Mouse (Mus musculus): Measurements from ENCODE around the gene Abca8a. TPM values are rescaled to one million over a fixed set of nuclear protein-coding genes. Genes with fewer than 3 reads are reported as not detected.

The Abca8a gene
- not detected in 2 replicates for polyA plus RNA-seq (2014; fragmentation: Nextera tagmentation; extraction: Ambion mirVana)

- Histone ChIP-seq H3K4me3 (ENCODE audit: low read depth, low read length) (no peak within 1 kb of the TSS), H3K9me3 (ENCODE audit: control insufficient read depth, low read length) (no peaks in the 10 kb centered on the region), H3K27ac (ENCODE audit: low read depth, low read length) (no peak within 1 kb of the TSS), H3K36me3 (ENCODE audit: control insufficient read depth, insufficient read depth, low read length) (no peaks in the 10 kb centered on the region), H3K4me2 (no peak within 1 kb of the TSS), H3K27me3 (ENCODE audit: control insufficient read depth, insufficient read depth, low read length) (no peaks in the 10 kb centered on the region), H3K9ac (ENCODE audit: low read length) (no peak within 1 kb of the TSS), H3K4me1 (ENCODE audit: control insufficient read depth, insufficient read depth, low read length) (no peaks in the 10 kb centered on the region)
- no peak for DNase-seq (ENCODE audit: low spot score, missing footprints)
- no peak for ATAC-seq (ENCODE audit: low FRiP score)
- WGBS, result 80% methylated on average over 5 of the region's 5 CpGs
Measured at GRCm38 (mm10) chr11:110095858-110096257, at the start of gene Abca8a. Abca8a (minus strand) TSS chr11:110095978.

GRCm38 (mm10) chr11:110145421-110145820, 49.6 kb upstream of the Abca8a start:
- 93% methylated on average over 11 of the region's 11 CpGs for WGBS
- no peak overlapping the region for H3K9ac ChIP-seq (ENCODE audit: low read length)
- ATAC-seq (ENCODE audit: low FRiP score), result no peak
- H3K27ac ChIP-seq (ENCODE audit: low read depth, low read length), result no peak overlapping the region
- DNase-seq (ENCODE audit: low spot score, missing footprints), result no peak
- H3K4me3 ChIP-seq (ENCODE audit: low read depth, low read length), result no peak overlapping the region
- no peaks in the 10 kb centered on the region for H3K9me3 ChIP-seq (ENCODE audit: control insufficient read depth, low read length)
- H3K36me3 ChIP-seq (ENCODE audit: control insufficient read depth, insufficient read depth, low read length), result no peaks in the 10 kb centered on the region
- H3K27me3 ChIP-seq (ENCODE audit: control insufficient read depth, insufficient read depth, low read length), result no peaks in the 10 kb centered on the region
- H3K4me2 ChIP-seq, result no peak overlapping the region
- no peaks in the 10 kb centered on the region for H3K4me1 ChIP-seq (ENCODE audit: control insufficient read depth, insufficient read depth, low read length)

DNA sequence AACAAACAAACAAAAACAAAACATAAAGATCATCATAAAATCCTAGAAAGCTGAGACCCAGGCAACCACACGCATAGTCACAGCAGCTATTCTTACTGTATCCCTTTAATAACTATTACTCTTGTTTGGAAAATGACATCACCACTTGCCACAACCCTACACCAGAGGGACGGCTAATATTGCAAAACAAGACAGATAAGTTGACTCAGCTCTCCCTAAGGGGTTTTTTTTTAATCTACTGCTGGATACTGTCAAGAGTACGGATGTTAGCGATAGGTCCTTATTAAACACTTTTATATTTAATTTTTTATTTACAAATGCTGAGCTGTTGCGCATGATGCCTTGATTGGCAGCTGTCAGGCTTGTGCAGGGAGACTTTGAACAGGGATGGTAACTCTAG, 35.0 kb upstream of the Abca8a start:
- no peaks in the 10 kb centered on the region for H3K27me3 ChIP-seq (ENCODE audit: control insufficient read depth, insufficient read depth, low read length)
- no peak overlapping the region for H3K4me2 ChIP-seq
- WGBS, result 95% methylated on average over 5 of the region's 5 CpGs

DNA sequence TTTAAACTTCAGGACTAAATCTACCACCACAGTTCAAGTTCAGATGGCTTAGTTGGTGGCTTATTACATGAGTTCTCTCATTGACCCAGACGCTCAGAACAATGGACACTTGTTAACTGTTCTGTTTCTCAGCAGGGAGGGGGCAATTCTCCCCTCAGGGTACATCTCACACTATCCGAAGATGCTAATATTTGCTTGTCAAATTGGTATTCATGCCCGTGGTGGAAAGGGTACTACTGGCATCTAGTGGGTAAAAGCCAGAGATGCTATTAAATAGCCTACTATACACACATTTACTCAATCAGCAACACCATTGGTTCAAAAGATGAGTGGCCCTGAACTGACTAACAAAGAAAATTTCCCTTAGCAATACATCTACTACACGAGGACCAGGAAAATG, 15.4 kb upstream of the Abca8a start:
- Histone ChIP-seq H3K4me1 (ENCODE audit: control insufficient read depth, insufficient read depth, low read length) (no peaks in the 10 kb centered on the region), H3K4me3 (ENCODE audit: low read depth, low read length) (no peak overlapping the region), H3K36me3 (ENCODE audit: control insufficient read depth, insufficient read depth, low read length) (no peaks in the 10 kb centered on the region), H3K9ac (ENCODE audit: low read length) (no peak overlapping the region), H3K27me3 (ENCODE audit: control insufficient read depth, insufficient read depth, low read length) (no peaks in the 10 kb centered on the region), H3K27ac (ENCODE audit: low read depth, low read length) (no peak overlapping the region), H3K4me2 (no peak overlapping the region), H3K9me3 (ENCODE audit: control insufficient read depth, low read length) (no peaks in the 10 kb centered on the region)
- no peak for ATAC-seq (ENCODE audit: low FRiP score)
- no peak for DNase-seq (ENCODE audit: low spot score, missing footprints)
- 76% methylated on average over 4 of the region's 4 CpGs for WGBS

More for the DNA sequence above, 35.0 kb upstream of the Abca8a start:
- ATAC-seq (ENCODE audit: low FRiP score) (no peak), DNase-seq (ENCODE audit: low spot score, missing footprints) (no peak)
- Histone ChIP-seq H3K9me3 (ENCODE audit: control insufficient read depth, low read length) (no peaks in the 10 kb centered on the region), H3K4me3 (ENCODE audit: low read depth, low read length) (no peak overlapping the region), H3K4me1 (ENCODE audit: control insufficient read depth, insufficient read depth, low read length) (no peaks in the 10 kb centered on the region), H3K9ac (ENCODE audit: low read length) (no peak overlapping the region), H3K36me3 (ENCODE audit: control insufficient read depth, insufficient read depth, low read length) (no peaks in the 10 kb centered on the region), H3K27ac (ENCODE audit: low read depth, low read length) (no peak overlapping the region)

- Histone ChIP-seq H3K4me1 (ENCODE audit: control insufficient read depth, insufficient read depth, low read length) (no peaks in the 10 kb centered on the region), H3K4me2 (no peak overlapping the region), H3K9me3 (ENCODE audit: control insufficient read depth, low read length) (no peaks in the 10 kb centered on the region), H3K4me3 (ENCODE audit: low read depth, low read length) (no peak overlapping the region), H3K9ac (ENCODE audit: low read length) (no peak overlapping the region), H3K36me3 (ENCODE audit: control insufficient read depth, insufficient read depth, low read length) (no peaks in the 10 kb centered on the region), H3K27ac (ENCODE audit: low read depth, low read length) (no peak overlapping the region), H3K27me3 (ENCODE audit: control insufficient read depth, insufficient read depth, low read length) (no peaks in the 10 kb centered on the region)
- WGBS, result 88% methylated on average over 7 of the region's 7 CpGs
- no peak for DNase-seq (ENCODE audit: low spot score, missing footprints)
- ATAC-seq (ENCODE audit: low FRiP score), result no peak
Measured at GRCm38 (mm10) chr11:110101437-110101836, 5.7 kb upstream of the Abca8a start.

DNA sequence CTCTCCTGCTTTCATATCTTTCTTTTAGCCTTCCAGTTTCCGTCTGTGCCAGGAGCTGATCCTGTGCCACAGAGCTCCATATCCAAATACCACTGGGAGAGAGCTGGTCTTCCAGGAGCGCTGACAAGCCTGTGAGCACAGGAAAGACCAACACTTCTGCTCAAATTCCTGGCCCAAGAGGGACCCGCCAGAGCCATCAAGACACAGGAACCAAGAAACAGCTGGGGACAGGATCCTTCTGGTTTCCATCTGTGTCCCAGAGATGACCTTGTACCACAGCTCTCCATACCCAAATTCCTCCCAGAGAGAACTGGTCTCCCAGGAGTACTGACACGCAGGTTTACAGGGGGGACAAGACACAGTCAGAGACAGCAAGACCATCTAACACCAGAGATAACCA, 3.1 kb upstream of the Abca8a start:
- H3K4me3 ChIP-seq (ENCODE audit: low read depth, low read length), result no peak overlapping the region
- no peaks in the 10 kb centered on the region for H3K4me1 ChIP-seq (ENCODE audit: control insufficient read depth, insufficient read depth, low read length)
- ATAC-seq (ENCODE audit: low FRiP score) (no peak), DNase-seq (ENCODE audit: low spot score, missing footprints) (no peak)
- H3K9me3 ChIP-seq (ENCODE audit: control insufficient read depth, low read length), result no peaks in the 10 kb centered on the region
- no peak overlapping the region for H3K4me2 ChIP-seq
- H3K9ac ChIP-seq (ENCODE audit: low read length), result no peak overlapping the region
- 79% methylated on average over 4 of the region's 4 CpGs for WGBS
- no peaks in the 10 kb centered on the region for H3K36me3 ChIP-seq (ENCODE audit: control insufficient read depth, insufficient read depth, low read length)
- no peak overlapping the region for H3K27ac ChIP-seq (ENCODE audit: low read depth, low read length)
- H3K27me3 ChIP-seq (ENCODE audit: control insufficient read depth, insufficient read depth, low read length), result no peaks in the 10 kb centered on the region

GRCm38 (mm10) chr11:110097465-110097864, 1.7 kb upstream of the Abca8a start:
- Histone ChIP-seq H3K27ac (ENCODE audit: low read depth, low read length) (no peak overlapping the region), H3K36me3 (ENCODE audit: control insufficient read depth, insufficient read depth, low read length) (no peaks in the 10 kb centered on the region), H3K4me3 (ENCODE audit: low read depth, low read length) (no peak overlapping the region), H3K4me2 (no peak overlapping the region), H3K27me3 (ENCODE audit: control insufficient read depth, insufficient read depth, low read length) (no peaks in the 10 kb centered on the region), H3K4me1 (ENCODE audit: control insufficient read depth, insufficient read depth, low read length) (no peaks in the 10 kb centered on the region), H3K9ac (ENCODE audit: low read length) (no peak overlapping the region), H3K9me3 (ENCODE audit: control insufficient read depth, low read length) (no peaks in the 10 kb centered on the region)
- 80% methylated on average over 6 of the region's 6 CpGs for WGBS
- DNase-seq (ENCODE audit: low spot score, missing footprints) (no peak), ATAC-seq (ENCODE audit: low FRiP score) (no peak)

- ATAC-seq (ENCODE audit: low FRiP score), result no peak
- no peak overlapping the region for H3K4me2 ChIP-seq
Measured at GRCm38 (mm10) chr11:110094846-110095380, 865 bp downstream of the Abca8a start.

GRCm38 (mm10) chr11:110094236-110094635, 1.5 kb downstream of the Abca8a start:
- Histone ChIP-seq H3K9me3 (ENCODE audit: control insufficient read depth, low read length) (no peaks in the 10 kb centered on the region), H3K27ac (ENCODE audit: low read depth, low read length) (no peak overlapping the region), H3K4me2 (no peak overlapping the region), H3K27me3 (ENCODE audit: control insufficient read depth, insufficient read depth, low read length) (no peaks in the 10 kb centered on the region), H3K36me3 (ENCODE audit: control insufficient read depth, insufficient read depth, low read length) (no peaks in the 10 kb centered on the region), H3K9ac (ENCODE audit: low read length) (no peak overlapping the region), H3K4me3 (ENCODE audit: low read depth, low read length) (no peak overlapping the region), H3K4me1 (ENCODE audit: control insufficient read depth, insufficient read depth, low read length) (no peaks in the 10 kb centered on the region)
- ATAC-seq (ENCODE audit: low FRiP score), result no peak
- 80% methylated on average over 3 of the region's 3 CpGs for WGBS
- DNase-seq (ENCODE audit: low spot score, missing footprints), result no peak

More at GRCm38 (mm10) chr11:110094846-110095380, 865 bp downstream of the Abca8a start:
- no peak overlapping the region for H3K27ac ChIP-seq (ENCODE audit: low read depth, low read length)
- H3K9ac ChIP-seq (ENCODE audit: low read length), result no peak overlapping the region
- no peaks in the 10 kb centered on the region for H3K9me3 ChIP-seq (ENCODE audit: control insufficient read depth, low read length)
- DNase-seq (ENCODE audit: low spot score, missing footprints), result no peak
- H3K4me3 ChIP-seq (ENCODE audit: low read depth, low read length), result no peak overlapping the region
- H3K4me1 ChIP-seq (ENCODE audit: control insufficient read depth, insufficient read depth, low read length), result no peaks in the 10 kb centered on the region
- WGBS, result 79% methylated on average over 7 of the region's 7 CpGs
- H3K27me3 ChIP-seq (ENCODE audit: control insufficient read depth, insufficient read depth, low read length), result no peaks in the 10 kb centered on the region
- H3K36me3 ChIP-seq (ENCODE audit: control insufficient read depth, insufficient read depth, low read length), result no peaks in the 10 kb centered on the region

Measured in midbrain, embryonic 11.5 days (tissue).